Mouse (Mus musculus) retina, postnatal 7 days (tissue): ENCODE results near the gene Ufm1.

Source experiments
- DNase-seq: peaks from one replicate; pipeline ENCODE4 v3.0.0-alpha.2; 2012; ENCODE audit warnings: low read depth, low spot score

Ufm1 gene

DNA sequence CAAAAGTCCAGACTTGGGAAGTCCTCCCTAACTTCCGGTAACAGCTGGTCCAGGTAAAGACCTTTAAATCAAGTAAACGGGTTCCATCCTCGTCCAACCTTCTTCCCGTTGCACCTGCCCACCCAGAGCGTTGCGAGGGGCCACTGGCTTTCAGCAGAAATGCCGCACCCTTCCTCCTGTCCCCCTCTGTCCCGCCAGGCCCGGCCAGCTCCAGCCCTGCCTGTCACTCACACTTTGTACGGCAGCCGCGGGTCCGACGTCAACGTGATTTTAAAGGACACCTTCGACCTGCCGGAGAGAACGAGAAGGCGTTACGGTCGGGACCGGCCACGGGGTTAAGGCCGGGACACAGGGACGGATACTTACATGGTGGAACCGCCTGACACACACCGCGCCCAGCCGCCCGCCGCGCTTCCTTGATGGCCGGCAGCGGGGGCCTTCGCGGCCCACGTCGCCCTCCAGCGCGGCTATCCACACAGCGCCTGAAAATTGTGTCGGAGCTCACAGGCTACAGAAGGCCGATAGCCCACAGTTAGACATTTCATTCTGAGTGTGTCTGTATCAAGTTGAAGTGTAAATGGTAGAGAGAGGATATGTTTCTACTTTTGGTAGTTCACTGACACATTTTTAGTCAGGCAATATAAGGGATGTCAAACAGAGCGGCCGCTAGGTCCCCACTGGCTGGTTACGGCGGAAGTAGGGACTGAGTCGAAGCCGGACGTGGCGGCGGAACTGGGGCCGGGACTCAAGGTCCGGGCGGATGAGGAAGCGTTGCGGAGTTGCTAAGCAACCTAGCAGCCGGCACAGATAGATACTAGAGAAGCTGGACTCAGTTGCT, at the start of gene Ufm1:
TSS of gene Ufm1 (minus strand) at position 448 of the 838 bp plus-strand sequence.
- DNase-seq, result peak; percentile 90

DNA sequence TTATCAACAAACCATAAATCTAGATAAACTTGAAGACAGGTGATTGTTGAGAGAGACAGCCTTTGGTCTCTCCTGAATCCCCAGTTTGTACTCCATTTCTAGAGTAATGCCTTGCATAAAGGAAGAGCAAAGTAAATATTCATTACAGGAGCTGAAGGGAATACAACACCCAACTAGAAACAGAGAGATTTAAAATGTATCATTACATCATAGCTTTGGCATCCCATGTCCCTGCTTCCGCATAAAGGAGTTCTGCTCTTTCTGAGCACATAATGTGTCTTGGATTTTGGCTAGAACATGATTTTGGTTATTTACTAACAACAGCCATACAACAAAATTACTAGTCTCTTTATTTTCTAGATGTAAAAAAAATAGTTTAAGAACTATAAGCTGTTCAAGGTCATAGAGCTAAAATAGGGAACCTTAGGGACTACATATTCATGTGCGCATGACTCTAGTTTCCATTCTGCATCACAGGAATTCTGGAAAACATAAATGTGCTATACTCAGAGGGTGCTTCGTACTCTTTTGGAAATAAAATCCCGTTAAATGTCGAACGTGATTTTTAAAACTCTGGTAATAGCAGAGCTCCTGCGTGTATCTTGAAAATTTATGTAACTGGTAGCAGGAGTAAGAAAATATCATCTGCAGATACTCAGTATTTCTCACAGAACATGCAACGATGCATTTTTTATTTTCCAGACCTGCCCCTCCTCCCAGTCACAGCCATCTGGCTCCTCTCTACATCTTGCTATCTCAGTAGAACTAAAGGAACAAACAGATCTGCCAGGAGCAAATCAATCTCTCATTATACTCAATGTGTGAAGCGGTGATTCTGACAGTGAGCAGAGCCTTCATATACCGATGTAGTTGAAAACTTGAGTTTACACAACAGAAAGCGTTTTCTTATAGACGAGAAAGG, 27.2 kb upstream of the Ufm1 start:
- no peak for DNase-seq

DNA sequence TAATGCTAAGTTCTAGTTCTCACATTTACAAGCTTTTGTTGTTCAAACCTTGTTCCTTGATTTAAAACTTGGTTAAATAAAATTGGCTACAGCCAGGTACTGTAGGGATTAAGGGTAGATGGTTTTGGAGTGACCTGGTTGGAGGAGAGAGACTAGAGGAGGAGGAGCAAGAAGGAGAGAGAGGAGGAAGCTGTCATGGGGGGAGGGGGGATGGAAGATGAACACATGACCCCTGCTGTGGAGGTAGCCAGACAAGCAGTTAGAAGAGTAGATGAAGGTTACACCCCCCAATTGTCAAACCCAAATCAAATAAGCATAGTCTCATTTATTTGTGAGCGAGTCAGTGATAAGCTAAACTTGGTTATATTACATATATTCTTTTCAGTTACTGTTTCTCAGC, 8.0 kb upstream of the Ufm1 start:
- DNase-seq, result no peak

DNA sequence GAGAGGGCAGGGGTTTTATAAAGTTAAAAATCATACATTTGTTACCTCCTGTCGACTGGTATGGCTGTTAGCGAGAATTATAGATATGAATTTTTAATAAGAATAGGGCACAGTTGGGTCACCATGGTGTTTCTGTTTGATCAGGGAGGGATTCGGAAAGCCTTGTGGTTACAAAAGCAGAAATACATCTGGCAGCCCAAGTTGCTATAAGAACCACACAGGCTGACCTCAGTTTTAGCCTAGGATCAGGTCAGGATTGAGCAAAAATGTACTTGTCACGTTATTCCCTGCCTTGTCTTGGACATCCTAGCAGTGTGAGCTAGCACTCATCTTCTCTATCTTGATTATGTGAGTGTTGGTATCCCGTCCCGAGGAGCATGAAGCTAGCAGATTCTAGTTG, 6.9 kb upstream of the Ufm1 start:
- no peak for DNase-seq

DNA sequence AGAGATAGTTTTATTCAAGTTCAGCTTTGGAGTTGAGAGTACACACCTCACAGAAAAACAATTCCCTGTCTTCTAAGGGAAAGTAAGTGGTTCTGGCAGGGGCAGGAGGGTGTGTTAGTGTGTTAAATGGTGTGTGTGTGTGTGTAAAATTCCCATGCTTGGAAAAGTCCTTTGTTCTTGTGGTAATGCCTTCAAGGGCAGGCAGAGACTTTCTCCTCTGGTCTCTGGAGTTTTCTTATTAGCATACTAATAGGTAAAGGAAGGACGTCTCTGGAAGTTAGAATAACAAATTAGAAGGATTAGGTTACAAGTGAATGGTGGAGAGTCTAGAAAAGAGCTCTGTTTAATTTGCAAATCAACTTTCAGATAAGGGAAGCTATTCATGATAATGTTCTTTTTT, 5.6 kb upstream of the Ufm1 start:
- no peak for DNase-seq

DNA sequence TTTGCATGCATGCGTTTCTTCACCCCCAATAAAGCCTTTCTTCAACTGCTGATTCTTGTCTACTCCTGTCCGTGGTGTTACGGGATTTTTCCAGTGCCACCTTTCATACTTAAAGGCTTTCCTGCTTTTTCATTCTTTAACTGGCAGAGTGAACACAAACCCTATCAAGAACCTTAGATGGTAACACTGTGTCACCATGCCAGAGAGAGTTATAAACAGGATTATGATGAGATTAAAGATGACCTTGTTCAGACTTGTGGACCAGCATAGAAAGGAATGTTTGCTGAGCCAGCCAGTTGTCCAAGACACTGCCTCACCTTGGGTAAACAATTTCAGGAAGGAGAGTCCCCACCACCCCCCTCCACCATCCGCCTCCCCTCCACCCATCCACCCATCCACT, 4.6 kb upstream of the Ufm1 start:
- no peak for DNase-seq

DNA sequence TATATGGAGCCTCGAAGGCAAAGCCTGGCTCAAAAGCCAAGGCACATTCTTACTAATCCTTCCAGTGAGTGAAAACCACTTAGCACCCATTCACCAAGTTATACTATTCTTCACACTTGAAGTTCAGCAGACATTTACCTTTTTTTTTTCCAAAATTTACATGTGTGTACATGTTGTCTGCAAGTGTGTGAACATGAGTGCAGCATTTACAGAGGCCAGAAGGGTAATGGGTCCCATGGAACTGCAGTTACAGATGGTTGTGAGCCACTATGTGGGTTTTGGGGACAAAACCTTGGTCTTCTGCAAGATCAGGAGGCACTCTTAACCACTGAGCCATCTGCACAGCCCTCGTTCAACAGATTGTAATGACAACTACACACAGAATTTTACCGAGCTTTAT, 8.8 kb downstream of the Ufm1 start:
- no peak for DNase-seq

DNA sequence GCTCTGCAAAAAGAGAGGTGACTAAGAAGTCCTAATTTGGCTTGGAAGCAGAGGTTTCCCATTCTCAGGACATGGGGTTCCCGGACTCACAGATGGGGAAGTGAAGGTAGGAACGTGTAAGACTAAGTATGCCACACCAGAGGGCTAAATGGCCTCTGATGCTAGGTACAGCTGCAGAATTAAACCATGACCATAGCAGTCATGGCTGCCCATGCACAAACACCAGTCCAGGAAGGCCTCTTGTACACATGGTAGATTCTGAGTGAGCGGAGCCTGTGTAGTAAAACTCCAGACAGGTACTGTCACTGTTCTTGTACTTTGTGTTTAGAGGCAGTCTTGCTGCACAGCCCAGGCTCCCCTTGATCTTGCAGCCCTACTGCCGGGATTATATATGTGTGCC, 9.4 kb downstream of the Ufm1 start:
- DNase-seq, result no peak

DNA sequence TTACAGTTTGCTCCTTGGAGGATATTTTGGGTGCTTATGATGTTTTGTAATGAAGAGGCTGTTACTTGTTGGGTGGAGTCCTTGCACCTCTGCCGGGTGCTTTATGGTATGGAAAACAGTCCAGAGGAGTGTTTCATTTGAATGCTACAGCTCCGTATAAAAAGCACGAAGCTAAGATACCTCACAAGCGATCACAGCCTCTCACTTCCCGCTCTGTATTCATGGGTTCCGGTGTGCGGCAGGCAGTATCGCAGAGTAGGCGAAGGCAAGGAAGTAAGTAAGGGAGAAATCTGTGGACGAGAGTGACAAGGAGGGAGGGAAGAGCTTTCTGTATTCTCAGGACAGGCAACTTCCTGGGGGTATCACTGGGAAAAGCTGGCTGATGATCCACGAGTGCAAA, 15.4 kb downstream of the Ufm1 start:
- DNase-seq, result no peak

DNA sequence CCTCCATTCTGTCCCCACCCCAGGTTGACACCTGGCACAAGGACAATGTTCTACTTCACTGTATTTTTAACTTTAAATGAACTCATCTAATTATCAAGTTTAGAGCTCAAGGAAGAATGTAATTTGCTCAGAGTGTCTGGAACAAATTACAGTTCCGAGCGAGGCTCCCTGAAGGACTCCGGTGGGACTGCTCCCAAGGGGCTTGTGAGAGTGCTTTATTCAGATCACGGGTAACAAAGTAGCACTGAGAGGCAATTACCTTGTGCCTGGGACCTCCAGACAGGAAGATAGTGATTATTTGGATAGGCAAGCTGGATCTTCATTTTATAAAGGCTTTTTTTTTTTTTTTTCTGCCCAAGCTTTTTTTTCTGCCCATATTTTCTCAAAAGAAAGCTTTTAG, 15.9 kb downstream of the Ufm1 start:
- no peak for DNase-seq

DNA sequence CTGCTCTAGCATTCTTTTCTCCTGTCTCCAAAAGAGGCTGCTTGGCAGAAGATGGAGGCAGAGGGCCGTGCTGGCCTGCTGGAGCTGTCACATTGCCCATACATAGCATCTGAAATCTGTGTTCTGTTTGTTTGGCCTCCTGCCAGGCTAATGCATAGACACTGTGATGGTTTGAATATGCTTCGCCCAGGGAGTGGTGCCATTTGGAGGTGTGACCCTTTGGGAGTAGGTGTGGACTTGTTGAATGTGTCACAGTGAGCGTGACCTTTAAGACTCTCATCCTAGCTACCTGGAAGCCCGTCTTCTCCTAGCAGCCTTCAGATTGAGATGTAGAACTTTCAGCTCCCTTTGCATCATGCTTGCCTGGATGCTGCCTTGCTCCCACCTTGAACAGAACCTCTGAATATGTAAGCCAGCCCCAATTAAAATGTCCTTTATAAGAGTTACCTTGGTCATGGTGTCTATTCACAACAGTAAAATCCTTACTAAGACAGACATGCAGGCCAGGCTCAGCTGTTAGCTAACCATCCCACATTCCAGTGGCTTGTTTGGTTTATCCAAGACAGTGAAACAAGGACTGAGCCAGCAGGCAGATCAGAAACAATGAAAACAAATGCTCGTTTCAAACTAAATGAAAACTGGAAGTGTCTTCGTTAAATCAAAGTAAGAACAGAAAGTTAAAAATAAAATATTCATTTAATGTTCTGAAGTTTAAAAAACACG, 17.3 kb downstream of the Ufm1 start:
- no peak for DNase-seq

DNA sequence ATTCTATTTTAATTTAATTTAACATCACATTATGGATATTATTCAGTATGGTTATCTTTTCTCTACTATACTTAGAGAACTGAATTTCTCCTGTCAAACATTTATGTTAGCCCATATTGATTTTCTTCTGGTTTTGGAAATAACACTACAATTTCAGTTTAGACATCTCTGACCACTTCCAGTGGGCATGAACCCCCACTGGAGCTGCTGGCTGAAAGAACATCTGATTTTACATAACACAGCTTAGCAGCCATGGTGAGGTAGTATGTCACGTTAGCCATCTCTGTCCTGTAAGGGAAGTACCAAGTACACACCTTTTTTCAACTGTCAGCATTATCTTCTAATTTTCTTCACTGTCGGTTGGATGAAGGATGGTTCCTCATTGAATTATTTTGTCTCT, 18.8 kb downstream of the Ufm1 start, which contains the start of gene Gm10985:
TSS of gene Gm10985 (plus strand) at position 301 of the 400 bp plus-strand sequence.
- no peak for DNase-seq

DNA sequence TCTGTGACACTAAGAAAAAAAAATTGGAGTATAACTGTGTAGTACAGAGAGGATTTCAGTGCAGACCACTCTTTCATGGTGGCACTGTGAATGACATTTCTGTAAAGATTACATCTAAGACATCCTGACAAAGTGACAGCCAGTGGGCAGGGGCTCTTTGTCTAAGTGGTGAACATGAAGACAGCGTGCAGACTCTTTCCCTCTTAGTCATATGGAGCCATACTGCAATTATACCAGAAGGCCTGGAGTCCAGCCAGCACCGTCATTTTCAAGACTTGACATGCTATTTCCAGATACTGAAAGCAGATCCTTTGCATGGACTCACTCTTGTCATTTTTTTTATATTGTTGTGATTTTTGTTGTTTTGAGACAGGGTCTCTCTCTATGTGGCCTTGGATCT, 29.4 kb downstream of the Ufm1 start:
- DNase-seq, result no peak

DNA sequence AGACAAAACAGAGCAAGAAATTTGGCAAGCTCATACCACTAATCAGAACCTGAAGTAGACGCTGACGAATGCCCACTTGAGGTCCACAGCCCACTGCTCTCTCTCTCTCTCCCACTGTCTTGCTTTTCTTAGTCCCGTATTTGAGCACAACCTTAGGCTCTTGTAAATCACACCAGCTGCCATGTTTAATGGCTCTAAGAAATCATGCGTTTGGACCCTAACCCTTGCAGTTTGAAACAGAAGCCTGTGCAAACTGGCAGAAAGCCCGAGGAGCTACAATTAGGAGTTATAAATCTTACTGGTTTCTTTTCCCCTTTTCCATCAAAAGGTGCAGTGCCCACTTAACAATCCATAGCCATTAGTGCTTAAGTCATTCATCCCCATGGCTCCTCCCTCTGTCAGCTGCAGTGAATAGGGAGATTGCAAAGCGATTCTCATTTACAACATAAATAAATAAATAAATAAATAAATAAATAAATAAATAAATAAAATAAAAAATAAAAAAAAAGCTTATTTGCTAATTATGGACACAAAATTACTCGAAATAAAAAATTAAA, 50.1 kb downstream of the Ufm1 start:
- DNase-seq, result no peak
